Mouse (Mus musculus) bone marrow macrophage, adult 2 months (primary cell): Measurements from ENCODE around the gene Ddx51.
A peak's percentile ranks its signal among the peaks of the same experiment; 100 is the strongest.

Source experiments
- CTCF ChIP-seq: IDR thresholded peaks from 2 replicates; pipeline ENCODE4 v1.5.1; 2012; ENCODE audit warnings: low read depth, mild to moderate bottlenecking, low read length, moderate library complexity
- POLR2A ChIP-seq: IDR thresholded peaks from 2 replicates; pipeline ENCODE4 v1.6.1; 2012; ENCODE audit warnings: mild to moderate bottlenecking, low read depth, low read length, borderline replicate concordance

GRCm38 (mm10) chr5:110652719-110653648 is at the start of gene Ddx51, which contains the start of gene Noc4l:
- no peak for TF ChIP-seq CTCF
- TF ChIP-seq POLR2A, result 0 out of 2 replicates have a peak, but pooled peaks have one; percentile 85
